ENCODE assay signal across 15 mouse cellular contexts in genomic region chr7:59027437-59027836, GRCm38 (mm10).
DNase-seq lines count a peak whose midpoint lies in the region; ATAC-seq and TF ChIP-seq lines count a peak whose summit lies in the region.
"Had no signal": no experiment of that assay in that cellular context is flagged by ENCODE, and none has a peak within 500 bp of the region (broad histone marks: within the 10 kb centered on the region; RNA-seq: fewer than 3 reads in every experiment).

No protein-coding gene starts in this region.

- no peaks in the 10 kb centered on the region for H3K27me3 ChIP-seq in forebrain, embryonic 12.5 days
- no peaks in the 10 kb centered on the region for H3K27me3 ChIP-seq in forebrain, embryonic 11.5 days (ENCODE audit: control insufficient read depth, insufficient read depth, low read length)
- no peaks in the 10 kb centered on the region for H3K27me3 ChIP-seq in neural tube, embryonic 13.5 days
- no peaks in the 10 kb centered on the region for H3K27me3 ChIP-seq in neural tube, embryonic 15.5 days (replicated peaks)
- H3K27me3 ChIP-seq in hindbrain, embryonic 16.5 days (replicated peaks; ENCODE audit: control insufficient read depth, insufficient read depth, low read length), result no peaks in the 10 kb centered on the region
- H3K27me3 ChIP-seq in midbrain, postnatal 0 days (ENCODE audit: insufficient read depth, low read length), result no peaks in the 10 kb centered on the region
- H3K27me3 ChIP-seq: heart, embryonic 15.5 days; limb, embryonic 15.5 days; lung, embryonic 15.5 days; megakaryocyte, embryonic 14.5 days had no signal

- no peak overlapping the region for H3K4me3 ChIP-seq in forebrain, embryonic 12.5 days (replicated peaks)
- H3K4me3 ChIP-seq in forebrain, embryonic 11.5 days (ENCODE audit: low read depth, low read length), result no peak overlapping the region
- no peak overlapping the region for H3K4me3 ChIP-seq in neural tube, embryonic 13.5 days
- no peak overlapping the region for H3K4me3 ChIP-seq in neural tube, embryonic 15.5 days (replicated peaks)
- H3K4me3 ChIP-seq in hindbrain, embryonic 16.5 days (ENCODE audit: low read length), result no peak overlapping the region
- H3K4me3 ChIP-seq in midbrain, postnatal 0 days (ENCODE audit: low read depth, low read length), result no peak overlapping the region
- H3K4me3 ChIP-seq: heart, embryonic 15.5 days; limb, embryonic 15.5 days; lung, embryonic 15.5 days; megakaryocyte, embryonic 14.5 days had no signal

- no peak overlapping the region for H3K27ac ChIP-seq in forebrain, embryonic 12.5 days
- H3K27ac ChIP-seq in forebrain, embryonic 11.5 days (ENCODE audit: low read depth, low read length), result no peak overlapping the region
- no peak overlapping the region for H3K27ac ChIP-seq in neural tube, embryonic 13.5 days (replicated peaks)
- no peak overlapping the region for H3K27ac ChIP-seq in neural tube, embryonic 15.5 days (replicated peaks)
- no peak overlapping the region for H3K27ac ChIP-seq in hindbrain, embryonic 16.5 days (ENCODE audit: low read depth, low read length)
- H3K27ac ChIP-seq in midbrain, postnatal 0 days (ENCODE audit: low read depth, low read length), result peak overlapping the region; percentile 4; the same call in 1 of the 2 replicates
- H3K27ac ChIP-seq: heart, embryonic 15.5 days; limb, embryonic 15.5 days; lung, embryonic 15.5 days had no signal

- TF ChIP-seq CTCF in midbrain, postnatal 0 days (IDR thresholded peaks at IDR 0.05), result no peak

- WGBS in forebrain, embryonic 12.5 days, result 70% methylated on average over 2 of the region's 2 CpGs
- 68% methylated on average over 2 of the region's 2 CpGs for whole genome bisulfite sequencing in forebrain, embryonic 11.5 days
- 52% methylated on average over 2 of the region's 2 CpGs for WGBS in neural tube, embryonic 13.5 days
- 56% methylated on average over 2 of the region's 2 CpGs for WGBS in neural tube, embryonic 15.5 days
- WGBS in hindbrain, embryonic 16.5 days, result 36% methylated on average over 2 of the region's 2 CpGs
- WGBS in midbrain, postnatal 0 days, result 30% methylated on average over 2 of the region's 2 CpGs

- DNase-seq in forebrain, embryonic 11.5 days (ENCODE audit: low spot score), result no peak
- peak; percentile 44 for DNase-seq in midbrain, postnatal 0 days (ENCODE audit: low spot score)
- DNase-seq in natural killer cell, adult 2 months (ENCODE audit: low spot score in 2 of 2), result no peak
- no peak for DNase-seq in heart, adult 8-10 months (ENCODE audit: low spot score)
- DNase-seq: gastrocnemius, postnatal 25 days; kidney, postnatal 25 days had no signal

- H3K36me3 ChIP-seq in forebrain, embryonic 12.5 days (replicated peaks), result no peaks in the 10 kb centered on the region
- no peaks in the 10 kb centered on the region for H3K36me3 ChIP-seq in forebrain, embryonic 11.5 days (ENCODE audit: control insufficient read depth, insufficient read depth, low read length)
- H3K36me3 ChIP-seq in neural tube, embryonic 13.5 days, result no peaks in the 10 kb centered on the region
- H3K36me3 ChIP-seq in neural tube, embryonic 15.5 days, result no peaks in the 10 kb centered on the region
- H3K36me3 ChIP-seq in hindbrain, embryonic 16.5 days (ENCODE audit: control insufficient read depth, insufficient read depth, low read length), result no peaks in the 10 kb centered on the region
- no peaks in the 10 kb centered on the region for H3K36me3 ChIP-seq in midbrain, postnatal 0 days (ENCODE audit: insufficient read depth, low read length)
- H3K36me3 ChIP-seq: heart, embryonic 15.5 days; limb, embryonic 15.5 days; lung, embryonic 15.5 days had no signal

- no peaks in the 10 kb centered on the region for H3K4me1 ChIP-seq in forebrain, embryonic 12.5 days
- H3K4me1 ChIP-seq in forebrain, embryonic 11.5 days (replicated peaks; ENCODE audit: control insufficient read depth, insufficient read depth, low read length), result no peaks in the 10 kb centered on the region
- H3K4me1 ChIP-seq in neural tube, embryonic 13.5 days (replicated peaks), result no peaks in the 10 kb centered on the region
- no peaks in the 10 kb centered on the region for H3K4me1 ChIP-seq in neural tube, embryonic 15.5 days
- no peaks in the 10 kb centered on the region for H3K4me1 ChIP-seq in hindbrain, embryonic 16.5 days (ENCODE audit: control insufficient read depth, insufficient read depth, low read depth, low read length)
- no peaks in the 10 kb centered on the region for H3K4me1 ChIP-seq in midbrain, postnatal 0 days (ENCODE audit: insufficient read depth, low read length)
- H3K4me1 ChIP-seq: heart, embryonic 15.5 days; limb, embryonic 15.5 days; lung, embryonic 15.5 days; megakaryocyte, embryonic 14.5 days had no signal

- 0 out of 2 replicates have a peak, but pooled peaks have one; percentile 41 for ATAC-seq in forebrain, embryonic 12.5 days (ENCODE audit: low FRiP score)
- ATAC-seq in forebrain, embryonic 11.5 days (replicated peaks; ENCODE audit: low FRiP score), result no peak
- peak; percentile 63; the same call in 1 of the 2 replicates for ATAC-seq in neural tube, embryonic 13.5 days (ENCODE audit: low read depth)
- ATAC-seq in neural tube, embryonic 15.5 days (ENCODE audit: low FRiP score), result no peak
- peak; percentile 76 for ATAC-seq in hindbrain, embryonic 16.5 days
- peak; percentile 80 for ATAC-seq in midbrain, postnatal 0 days (ENCODE audit: low FRiP score)
- ATAC-seq: intestine, embryonic 16.5 days had no signal

- no peak overlapping the region for H3K4me2 ChIP-seq in forebrain, embryonic 12.5 days
- H3K4me2 ChIP-seq in forebrain, embryonic 11.5 days (ENCODE audit: low read depth, low read length, severe bottlenecking), result no peak overlapping the region
- no peak overlapping the region for H3K4me2 ChIP-seq in neural tube, embryonic 13.5 days
- no peak overlapping the region for H3K4me2 ChIP-seq in neural tube, embryonic 15.5 days
- H3K4me2 ChIP-seq in hindbrain, embryonic 16.5 days (ENCODE audit: low read length), result no peak overlapping the region
- no peak overlapping the region for H3K4me2 ChIP-seq in midbrain, postnatal 0 days (ENCODE audit: low read depth, low read length, poor library complexity, severe bottlenecking)
- H3K4me2 ChIP-seq: heart, embryonic 15.5 days; limb, embryonic 15.5 days; lung, embryonic 15.5 days had no signal

- H3K9me3 ChIP-seq in forebrain, embryonic 12.5 days, result no peaks in the 10 kb centered on the region
- no peaks in the 10 kb centered on the region for H3K9me3 ChIP-seq in forebrain, embryonic 11.5 days (ENCODE audit: control insufficient read depth, low read length)
- no peaks in the 10 kb centered on the region for H3K9me3 ChIP-seq in neural tube, embryonic 13.5 days
- no peaks in the 10 kb centered on the region for H3K9me3 ChIP-seq in neural tube, embryonic 15.5 days (replicated peaks)
- H3K9me3 ChIP-seq in hindbrain, embryonic 16.5 days (ENCODE audit: control insufficient read depth, low read length), result no peaks in the 10 kb centered on the region
- no peaks in the 10 kb centered on the region for H3K9me3 ChIP-seq in midbrain, postnatal 0 days (ENCODE audit: low read length)
- H3K9me3 ChIP-seq: heart, embryonic 15.5 days; limb, embryonic 15.5 days; lung, embryonic 15.5 days; megakaryocyte, embryonic 14.5 days had no signal

- no peak overlapping the region for H3K9ac ChIP-seq in forebrain, embryonic 12.5 days
- no peak overlapping the region for H3K9ac ChIP-seq in forebrain, embryonic 11.5 days (ENCODE audit: low read length)
- no peak overlapping the region for H3K9ac ChIP-seq in neural tube, embryonic 13.5 days
- no peak overlapping the region for H3K9ac ChIP-seq in neural tube, embryonic 15.5 days (replicated peaks)
- no peak overlapping the region for H3K9ac ChIP-seq in hindbrain, embryonic 16.5 days (ENCODE audit: low read depth, low read length)
- no peak overlapping the region for H3K9ac ChIP-seq in midbrain, postnatal 0 days (replicated peaks; ENCODE audit: low read length, poor library complexity, severe bottlenecking)
- H3K9ac ChIP-seq: heart, embryonic 15.5 days; limb, embryonic 15.5 days; lung, embryonic 15.5 days had no signal

Comparison
In these comparisons a context has a peak if more than half of its experiments do, and no peak if none do; other contexts are left out.
1. ATAC-seq: peak in forebrain, embryonic 12.5 days (single experiment), neural tube, embryonic 13.5 days (single experiment), hindbrain, embryonic 16.5 days (single experiment) and midbrain, postnatal 0 days (single experiment); none in forebrain, embryonic 11.5 days (single experiment) and neural tube, embryonic 15.5 days (single experiment).